Mouse (Mus musculus) brain, embryonic 14.5 days (tissue): ENCODE measurements around the gene Nup50.
"Not testable (repeated sequence)": the region's sequence is repeated elsewhere in the genome, so short reads cannot be mapped to it uniquely, and the experiment has no call there.

Experiments used
- CTCF ChIP-seq: fragments of 200-500 bp; IDR thresholded peaks from 2 replicates; pipeline ENCODE4 v1.5.1; 2012; ENCODE audit warnings: inconsistent platforms, mild to moderate bottlenecking, moderate library complexity, borderline replicate concordance; ENCODE audit not compliant: insufficient read depth, insufficient read length; ENCODE audit errors: extremely low read depth
- POLR2A ChIP-seq: fragments of 200-500 bp; IDR thresholded peaks from 2 replicates; pipeline ENCODE4 v1.6.1; 2012; ENCODE audit warnings: mild to moderate bottlenecking, inconsistent platforms, borderline replicate concordance; ENCODE audit not compliant: poor library complexity, insufficient read depth, insufficient read length, severe bottlenecking; ENCODE audit errors: extremely low read depth

GRCm38 (mm10) chr15:84896216-84896615 lies 27.0 kb upstream of the Nup50 start:
- not testable (repeated sequence) for TF ChIP-seq CTCF, POLR2A
